Mouse (Mus musculus) CD4-positive, CD25-positive, alpha-beta regulatory T cell, adult 4 months (primary cell): ENCODE results near the gene Mup7. TPM values are rescaled to one million over a fixed set of nuclear protein-coding genes. Genes with fewer than 3 reads are reported as not detected.
A peak's percentile ranks its signal among the peaks of the same experiment; 100 is the strongest.
"Not testable (repeated sequence)": the region's sequence is repeated elsewhere in the genome, so short reads cannot be mapped to it uniquely, and the experiment has no call there.

ENCODE experiments used
- ATAC-seq: one replicate; pipeline ENCODE4 v1.8.0; 2017
- polyA plus RNA-seq, 2 experiments: library from polyadenylated mRNA; unstranded; fragments of 100-300 nt; shearing (Covaris generic); gene quantifications; one replicate each; pipeline ENCODE4 v1.2.1; 2017

Gene Mup7
- polyA plus RNA-seq: not detected

DNA sequence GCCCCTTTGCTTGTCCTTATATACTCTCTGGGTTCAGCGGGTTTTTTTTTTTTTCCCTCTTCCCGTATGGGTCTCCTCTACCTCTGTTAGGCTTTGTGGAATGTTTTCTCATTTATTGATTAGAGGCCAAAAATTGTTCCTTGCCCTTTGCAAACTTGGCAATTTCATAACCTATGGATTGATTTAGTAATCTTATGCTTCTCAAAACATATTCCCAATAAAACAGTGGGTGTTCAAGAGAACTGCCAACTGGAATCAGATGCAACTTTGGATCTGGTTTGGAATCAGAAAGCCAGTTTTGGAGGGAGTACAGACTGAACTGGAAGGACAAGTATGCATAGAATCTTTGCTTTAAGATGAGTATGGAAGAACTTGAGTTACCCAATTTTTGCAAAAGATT lies at the start of gene Mup7:
TSS of gene Mup7 (minus strand) at position 101 of the 400 bp plus-strand sequence.
- not testable (repeated sequence) for ATAC-seq

DNA sequence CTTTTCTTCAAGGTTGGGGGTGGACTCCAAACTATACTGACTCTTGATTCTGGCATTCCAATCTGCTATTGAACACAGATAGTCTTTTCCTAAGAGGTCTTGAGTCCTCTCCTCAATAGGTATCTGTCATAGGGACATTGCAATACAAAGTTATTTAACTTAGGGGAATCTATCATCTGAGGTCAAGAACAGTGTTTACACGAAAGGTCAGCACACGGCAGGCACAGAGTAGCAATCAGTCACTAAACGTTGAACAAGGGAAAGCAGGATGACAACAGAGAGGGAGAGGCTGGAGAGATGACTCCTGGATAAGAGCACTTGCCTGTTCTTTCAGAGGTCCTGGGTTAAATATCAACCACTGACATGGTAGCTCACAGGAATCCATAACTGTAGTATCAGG lies 9.6 kb upstream of the Mup7 start:
- not testable (repeated sequence) for ATAC-seq

DNA sequence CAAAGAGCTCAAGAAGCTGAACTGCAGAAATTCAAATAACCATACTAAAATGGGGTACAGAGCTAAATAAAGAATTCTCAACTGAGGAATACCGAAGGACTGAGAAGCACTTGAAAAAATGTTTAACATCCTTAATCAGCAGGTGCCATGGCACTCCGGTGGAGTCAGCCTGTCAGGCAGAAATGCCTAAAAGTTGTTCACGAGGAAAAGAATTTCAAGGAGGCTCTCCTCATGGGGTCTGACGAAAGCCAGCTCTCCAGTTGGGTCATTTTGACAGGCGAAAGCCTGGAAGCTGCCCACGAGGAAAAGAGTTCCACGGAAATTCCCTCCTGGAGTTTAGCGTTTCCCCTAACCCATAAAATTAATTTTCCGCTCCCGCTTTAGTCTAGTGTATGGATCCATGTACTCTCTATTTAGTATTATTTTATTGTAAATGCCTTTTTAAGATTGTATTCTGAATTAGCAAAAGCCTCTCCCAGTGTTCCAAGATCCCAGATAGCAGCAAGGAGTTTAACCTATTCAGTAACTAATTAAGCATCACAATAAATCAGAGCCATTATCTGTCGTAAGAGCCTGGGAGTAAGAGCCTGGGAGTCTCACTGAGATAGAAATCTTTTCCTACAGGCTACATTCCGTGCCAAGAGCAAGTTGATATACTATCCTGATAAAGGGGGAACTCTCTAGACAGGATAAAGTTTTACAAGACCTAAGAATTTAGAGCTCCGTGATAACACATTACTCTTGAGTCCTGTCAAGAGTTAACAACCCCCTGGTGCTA lies 40.8 kb downstream of the Mup7 start:
- ATAC-seq: not testable (repeated sequence)

DNA sequence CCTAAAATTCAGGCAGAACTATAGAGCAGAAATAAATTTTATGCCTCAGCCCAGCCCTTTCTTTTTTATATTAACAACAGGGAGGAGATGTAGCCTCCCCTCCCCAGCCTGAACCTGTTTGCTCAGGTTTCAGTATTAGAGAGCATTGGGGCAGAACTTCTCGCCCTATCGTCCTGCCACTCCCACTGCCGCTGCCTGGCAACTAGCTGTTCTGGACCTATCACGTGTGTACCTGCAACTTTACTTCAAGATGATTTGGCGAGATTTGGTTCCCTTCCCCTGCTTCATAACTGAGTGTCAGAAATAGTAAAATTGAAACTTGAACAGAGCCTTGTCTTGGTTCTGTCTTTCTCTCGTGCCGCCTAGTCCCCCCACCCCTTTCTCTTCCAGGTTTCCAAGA lies 50.1 kb downstream of the Mup7 start:
- ATAC-seq: peak; percentile 29

Other genes with a start within 250 kb of the Mup7 start
- under 1 TPM in 1 of 2 experiments, not detected in 1; 0.20 TPM for gene Slc46a2, start 155.4 kb downstream of the Mup7 start, polyA plus RNA-seq
- gene Mup4, start 109.8 kb downstream of the Mup7 start, polyA plus RNA-seq: not detected
- gene Mup6, start 106.2 kb downstream of the Mup7 start, polyA plus RNA-seq: not detected
- not detected for gene Mup2, start 83.8 kb upstream of the Mup7 start, polyA plus RNA-seq
- not detected for gene Mup8, start 152.1 kb upstream of the Mup7 start, polyA plus RNA-seq